Mouse (Mus musculus) liver, embryonic 14.5 days (tissue): ENCODE results near the gene Depdc1b. TPM values are rescaled to one million over a fixed set of nuclear protein-coding genes. Genes with fewer than 3 reads are reported as not detected.

ENCODE experiments used
- ATAC-seq: fragments of 200-750 bp; cut with Nextera tagmentation; 2 replicates; pipeline ENCODE4 v1.8.0; 2017; ENCODE audit warnings: moderate number of reproducible peaks, mild to moderate bottlenecking, moderate library complexity; ENCODE audit not compliant: insufficient read depth
- DNase-seq, 3 experiments: peaks; one replicate each; pipeline ENCODE4 v3.0.0-alpha.2; 2012 to 2013; ENCODE audit warnings: low read depth in 3 of 3, low spot score in 3 of 3
- H3K27ac ChIP-seq: fragments of 300-500 bp; sonication (generic); 2 replicates; pipeline ENCODE4 v1.5.1; 2014; ENCODE audit warnings: moderate library complexity, mild to moderate bottlenecking, control low read depth, inconsistent platforms
- H3K27me3 ChIP-seq: fragments of 300-500 bp; sonication (generic); 2 replicates; pipeline ENCODE4 v1.6.1; 2014; ENCODE audit warnings: mild to moderate bottlenecking, low read length, moderate library complexity; ENCODE audit not compliant: control insufficient read depth, insufficient read depth
- H3K36me3 ChIP-seq: fragments of 300-500 bp; sonication (generic); replicated peaks from 2 replicates; pipeline ENCODE4 v1.6.1; 2014; ENCODE audit warnings: low read depth; ENCODE audit not compliant: control insufficient read depth, insufficient read depth
- H3K4me1 ChIP-seq, 2 experiments: fragments of 200-500 bp in 1 of 2; fragments of 300-500 bp in 1 of 2; sonication (generic) in 1 of 2; replicated peaks; 2 replicates each; pipeline ENCODE4 v1.6.1; 2012 to 2014; ENCODE audit warnings: antibody characterized with exemption in 1 of 2, inconsistent platforms in 1 of 2, low read length in 1 of 2; ENCODE audit not compliant: control insufficient read depth in 2 of 2, insufficient read depth in 2 of 2
- H3K4me2 ChIP-seq: fragments of 300-500 bp; sonication (generic); 2 replicates; pipeline ENCODE4 v1.6.1; 2014; ENCODE audit warnings: low read depth, mild to moderate bottlenecking, control low read depth, moderate library complexity
- H3K4me3 ChIP-seq, 2 experiments: fragments of 200-500 bp in 1 of 2; fragments of 300-500 bp in 1 of 2; sonication (generic) in 1 of 2; 2 replicates each; pipeline ENCODE4 v1.5.1; 2012 to 2014; ENCODE audit warnings: low read depth in 2 of 2, low read length in 2 of 2, mild to moderate bottlenecking in 2 of 2, control low read depth in 1 of 2, inconsistent platforms in 1 of 2, moderate library complexity in 1 of 2; ENCODE audit not compliant: insufficient read depth in 1 of 2
- H3K9ac ChIP-seq: fragments of 300-500 bp; sonication (generic); replicated peaks from 2 replicates; pipeline ENCODE4 v1.6.1; 2014; ENCODE audit warnings: mild to moderate bottlenecking, control low read depth, moderate library complexity
- H3K9me3 ChIP-seq: fragments of 300-500 bp; sonication (generic); 2 replicates; pipeline ENCODE4 v1.6.1; 2016; ENCODE audit warnings: low read length, mixed read lengths; ENCODE audit not compliant: control insufficient read depth
- CTCF ChIP-seq: IDR thresholded peaks from 2 replicates; pipeline ENCODE4 v1.5.1; 2016; ENCODE audit warnings: antibody characterized with exemption, low read depth, control low read depth
- EP300 ChIP-seq: IDR thresholded peaks from 2 replicates; pipeline ENCODE4 v1.6.1; 2016; ENCODE audit warnings: antibody characterized with exemption, low read depth
- WGBS: fragments of 180-500 bp; shearing (Covaris S2); extraction: QIAGEN DNeasy Blood & Tissue Kit; methylation state at CpG from one replicate; pipeline ENCODE4 v1.1.7; 2014; ENCODE audit not compliant: insufficient replicate concordance; 5-methylcytosine and 5-hydroxymethylcytosine counted together
- polyA plus RNA-seq, 2 experiments: library from polyadenylated mRNA; depleted of rRNA in 1 of 2; stranded (reverse) in 1 of 2; unstranded in 1 of 2; fragments of >200 nt; fragmentation: Nextera tagmentation in 1 of 2; extraction: Ambion mirVana in 1 of 2; gene quantifications; 2 replicates each; pipeline versions ENCODE4 v1.2.1 to v1.2.3; 2012 to 2014

Depdc1b gene
- polyA plus RNA-seq, 2 experiments, result 9.5 to 11.0 TPM

DNA sequence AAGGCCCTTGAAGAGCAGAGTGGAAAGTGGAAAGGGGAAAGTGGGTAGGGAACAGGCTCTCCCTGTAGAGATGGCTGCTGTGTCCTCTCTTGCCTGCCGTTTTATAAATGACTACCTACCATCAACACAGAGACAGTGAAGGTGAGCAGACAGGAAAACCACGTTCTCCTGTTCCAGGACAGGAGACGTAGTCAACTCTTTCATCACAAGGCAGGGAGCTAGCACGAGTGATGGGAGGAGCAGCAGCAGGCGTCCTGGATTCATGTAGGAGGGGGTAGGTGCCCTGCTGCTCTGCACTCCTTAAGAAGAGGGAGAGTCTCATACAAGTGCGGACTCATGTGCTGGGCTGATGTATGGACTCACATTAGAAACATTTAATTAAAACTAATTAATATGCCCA is 66.9 kb downstream of the Depdc1b start:
- TF ChIP-seq CTCF (no peak), EP300 (no peak)
- H3K36me3 ChIP-seq, result peaks cover 11% of the 10 kb centered on the region

DNA sequence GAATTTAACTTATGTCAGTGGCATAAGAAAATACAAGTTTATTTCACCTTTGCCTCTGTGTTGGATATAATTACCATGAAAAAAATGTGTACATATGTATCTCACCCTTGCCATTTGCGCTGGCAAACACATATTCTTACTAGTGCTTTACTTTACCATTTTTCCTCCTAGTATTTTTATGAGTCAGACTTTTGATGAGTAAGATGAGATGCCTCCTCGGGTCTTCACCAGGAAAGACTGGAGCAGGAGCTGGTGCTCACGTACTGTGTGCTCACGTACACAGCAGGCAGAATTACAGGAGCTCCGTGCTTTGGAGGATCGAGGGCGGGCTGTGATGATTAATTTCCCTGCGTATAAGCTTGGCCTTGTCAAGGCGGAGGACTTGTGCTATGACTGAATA is 69.9 kb downstream of the Depdc1b start:
- H3K4me1 ChIP-seq, result no peaks in the 10 kb centered on the region
- ATAC-seq, result no peak
- WGBS, result 87% methylated on average over 9 of the region's 9 CpGs
- H3K9me3 ChIP-seq, result no peaks in the 10 kb centered on the region
- no peak for DNase-seq
- no peak overlapping the region for H3K9ac ChIP-seq
- H3K4me2 ChIP-seq, result no peak overlapping the region
- H3K27me3 ChIP-seq, result no peaks in the 10 kb centered on the region
- TF ChIP-seq CTCF (no peak), EP300 (no peak)
- peaks cover 17% of the 10 kb centered on the region for H3K36me3 ChIP-seq
- no peak overlapping the region for H3K4me3 ChIP-seq
- H3K27ac ChIP-seq, result no peak overlapping the region

More for the DNA sequence above, 66.9 kb downstream of the Depdc1b start:
- H3K27me3 ChIP-seq, result no peaks in the 10 kb centered on the region
- DNase-seq (no peak), ATAC-seq (no peak)
- no peak overlapping the region for H3K4me3 ChIP-seq
- no peaks in the 10 kb centered on the region for H3K9me3 ChIP-seq
- WGBS, result 79% methylated on average over 6 of the region's 6 CpGs
- H3K9ac ChIP-seq, result no peak overlapping the region
- H3K27ac ChIP-seq, result no peak overlapping the region
- no peaks in the 10 kb centered on the region for H3K4me1 ChIP-seq
- H3K4me2 ChIP-seq, result no peak overlapping the region

DNA sequence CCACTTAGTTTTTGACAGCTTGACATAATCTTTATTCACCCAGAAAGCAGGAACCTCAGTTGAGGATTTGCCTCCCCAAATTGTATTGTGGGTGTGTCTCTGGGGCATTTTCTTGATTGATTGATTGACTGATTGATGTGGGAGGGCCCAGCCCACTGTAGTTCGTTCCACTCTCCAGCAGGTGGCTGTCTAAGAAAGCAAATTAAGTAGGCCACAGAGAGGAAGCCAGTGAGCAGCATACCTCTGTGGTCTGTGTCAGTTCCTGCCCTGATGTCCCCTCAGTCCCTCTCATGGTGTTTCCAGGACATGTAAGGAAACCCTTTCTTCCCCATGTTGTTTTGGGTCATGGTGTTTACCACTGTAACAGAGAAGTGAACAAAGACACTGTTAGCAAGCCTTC is 74.4 kb downstream of the Depdc1b start:
- ATAC-seq (no peak; the same call in 1 of the 2 replicates), DNase-seq (peak; percentile 19 to 27 (median 24))
- H3K4me1 ChIP-seq, result no peaks in the 10 kb centered on the region
- H3K4me2 ChIP-seq, result no peak overlapping the region
- no peak overlapping the region for H3K27ac ChIP-seq
- H3K9ac ChIP-seq, result no peak overlapping the region
- TF ChIP-seq EP300 (no peak), CTCF (peak; percentile 75)
- H3K4me3 ChIP-seq, result no peak overlapping the region
- H3K9me3 ChIP-seq, result no peaks in the 10 kb centered on the region
- H3K36me3 ChIP-seq, result peaks cover 8% of the 10 kb centered on the region
- 6% methylated on average over 1 of the region's 1 CpGs for WGBS
- H3K27me3 ChIP-seq, result no peaks in the 10 kb centered on the region

DNA sequence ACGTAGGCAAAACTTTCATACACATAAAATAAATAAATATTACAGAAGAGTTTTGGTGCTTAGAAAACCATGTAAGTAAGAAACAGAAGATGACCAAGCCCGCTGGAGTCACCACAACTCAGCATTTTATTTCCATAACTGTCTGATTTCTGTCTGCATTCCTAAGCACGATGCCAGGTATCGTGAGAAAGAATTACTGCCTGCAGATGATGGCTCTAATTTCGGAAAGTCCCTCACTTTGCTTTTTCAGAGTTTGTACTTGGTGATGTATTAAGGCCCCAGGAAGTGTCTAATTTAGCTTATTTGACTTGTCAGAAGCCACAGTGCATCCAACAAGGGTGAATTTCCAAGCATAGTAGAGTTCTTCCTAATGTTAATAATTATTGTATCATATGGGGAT is 87.1 kb downstream of the Depdc1b start:
- 85% methylated on average over 5 of the region's 5 CpGs for WGBS
- Histone ChIP-seq H3K36me3 (peaks cover 3% of the 10 kb centered on the region; the same call in 1 of the 2 replicates), H3K9me3 (no peaks in the 10 kb centered on the region), H3K4me1 (no peaks in the 10 kb centered on the region), H3K27ac (no peak overlapping the region), H3K4me3 (no peak overlapping the region), H3K4me2 (no peak overlapping the region), H3K27me3 (no peaks in the 10 kb centered on the region), H3K9ac (no peak overlapping the region)
- ATAC-seq, result no peak
- no peak for DNase-seq
- TF ChIP-seq EP300, result no peak
- TF ChIP-seq CTCF, result no peak

DNA sequence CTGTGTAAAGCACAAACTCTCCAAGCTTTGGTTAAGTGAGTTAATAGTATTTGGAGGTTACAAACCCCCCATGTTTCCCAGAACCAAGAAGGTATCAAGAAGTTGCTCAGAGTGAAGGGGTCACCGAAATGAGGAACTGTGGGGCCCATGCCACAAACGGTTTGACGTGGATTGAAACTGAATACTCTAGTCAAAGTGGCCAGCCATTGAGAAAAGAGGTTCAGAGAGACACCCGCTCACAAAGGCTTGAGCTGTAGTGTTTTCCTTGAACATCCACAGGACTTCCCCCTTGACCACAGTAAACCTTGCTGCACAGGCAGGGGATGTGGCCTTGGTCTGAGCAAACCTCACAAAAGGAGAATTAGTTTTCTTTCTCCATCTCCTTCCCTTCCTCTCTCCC is 88.2 kb downstream of the Depdc1b start:
- no peak overlapping the region for H3K4me2 ChIP-seq
- no peak overlapping the region for H3K27ac ChIP-seq
- peaks cover 3% of the 10 kb centered on the region; the same call in 1 of the 2 replicates for H3K36me3 ChIP-seq
- no peaks in the 10 kb centered on the region for H3K4me1 ChIP-seq
- TF ChIP-seq CTCF (no peak), EP300 (no peak)
- H3K9me3 ChIP-seq, result no peaks in the 10 kb centered on the region
- ATAC-seq (no peak), DNase-seq (no peak)
- H3K4me3 ChIP-seq, result no peak overlapping the region
- no peak overlapping the region for H3K9ac ChIP-seq
- H3K27me3 ChIP-seq, result no peaks in the 10 kb centered on the region
- WGBS, result 50% methylated on average over 4 of the region's 4 CpGs
